Mouse (Mus musculus): Measurements from ENCODE around the gene Ece1.

Gene Ece1

GRCm38 (mm10) chr4:137881445-137881844 is 19.4 kb downstream of the Ece1 start:
- DNase-seq (ENCODE audit: low read depth, low spot score) = no peak

GRCm38 (mm10) chr4:137882663-137883062 is 20.6 kb downstream of the Ece1 start:
- DNase-seq (ENCODE audit: low read depth, low spot score) = peak; percentile 69

GRCm38 (mm10) chr4:137883513-137884150 is 21.6 kb downstream of the Ece1 start:
- DNase-seq (ENCODE audit: low read depth, low spot score) = no peak

- DNase-seq (ENCODE audit: low read depth, low spot score) = no peak
These were observed 25.4 kb downstream of the Ece1 start for GRCm38 (mm10) chr4:137887337-137887992.

- no peak for DNase-seq (ENCODE audit: low read depth, low spot score)
These were observed 26.0 kb downstream of the Ece1 start for GRCm38 (mm10) chr4:137887993-137888388.

GRCm38 (mm10) chr4:137890596-137890995 is 28.6 kb downstream of the Ece1 start:
- peak; percentile 83 for DNase-seq (ENCODE audit: low read depth, low spot score)

- DNase-seq (ENCODE audit: low read depth, low spot score) = no peak
These were observed 29.6 kb downstream of the Ece1 start for GRCm38 (mm10) chr4:137891553-137892145.

GRCm38 (mm10) chr4:137892713-137893242 is 30.7 kb downstream of the Ece1 start:
- no peak for DNase-seq (ENCODE audit: low read depth, low spot score)

- peak; percentile 54 for DNase-seq (ENCODE audit: low read depth, low spot score)
These were observed 34.7 kb downstream of the Ece1 start for GRCm38 (mm10) chr4:137896612-137897297.

GRCm38 (mm10) chr4:137897298-137897612 is 35.2 kb downstream of the Ece1 start:
- DNase-seq (ENCODE audit: low read depth, low spot score) = peak; percentile 83

- no peak for DNase-seq (ENCODE audit: low read depth, low spot score)
These were observed 36.5 kb downstream of the Ece1 start for GRCm38 (mm10) chr4:137898490-137898889.

- no peak for DNase-seq (ENCODE audit: low read depth, low spot score)
These were observed 40.2 kb downstream of the Ece1 start for GRCm38 (mm10) chr4:137902268-137902667.

- no peak for DNase-seq (ENCODE audit: low read depth, low spot score)
These were observed 40.8 kb downstream of the Ece1 start for GRCm38 (mm10) chr4:137902873-137903272.

- DNase-seq (ENCODE audit: low read depth, low spot score) = no peak
These were observed 43.0 kb downstream of the Ece1 start for GRCm38 (mm10) chr4:137904956-137905551.

GRCm38 (mm10) chr4:137907979-137908378 is 45.9 kb downstream of the Ece1 start:
- peak; percentile 52 for DNase-seq (ENCODE audit: low read depth, low spot score)

GRCm38 (mm10) chr4:137908489-137908888 is 46.5 kb downstream of the Ece1 start:
- DNase-seq (ENCODE audit: low read depth, low spot score) = no peak

- DNase-seq (ENCODE audit: low read depth, low spot score) = no peak
These were observed 46.9 kb downstream of the Ece1 start for GRCm38 (mm10) chr4:137908915-137909314.

GRCm38 (mm10) chr4:137909471-137909870 is 47.4 kb downstream of the Ece1 start:
- no peak for DNase-seq (ENCODE audit: low read depth, low spot score)

GRCm38 (mm10) chr4:137910382-137911009 is 48.5 kb downstream of the Ece1 start:
- no peak for DNase-seq (ENCODE audit: low read depth, low spot score)

- DNase-seq (ENCODE audit: low read depth, low spot score) = no peak
These were observed 49.6 kb downstream of the Ece1 start for GRCm38 (mm10) chr4:137911657-137912056.

GRCm38 (mm10) chr4:137912768-137913305 is 50.8 kb downstream of the Ece1 start:
- DNase-seq (ENCODE audit: low read depth, low spot score) = no peak
